Mouse (Mus musculus): ENCODE measurements around the gene Rbx1. TPM values are rescaled to one million over a fixed set of nuclear protein-coding genes. Genes with fewer than 3 reads are reported as not detected.

The Rbx1 gene
- polyA plus RNA-seq, 1 experiment from 2014 or later, result 563 TPM

DNA sequence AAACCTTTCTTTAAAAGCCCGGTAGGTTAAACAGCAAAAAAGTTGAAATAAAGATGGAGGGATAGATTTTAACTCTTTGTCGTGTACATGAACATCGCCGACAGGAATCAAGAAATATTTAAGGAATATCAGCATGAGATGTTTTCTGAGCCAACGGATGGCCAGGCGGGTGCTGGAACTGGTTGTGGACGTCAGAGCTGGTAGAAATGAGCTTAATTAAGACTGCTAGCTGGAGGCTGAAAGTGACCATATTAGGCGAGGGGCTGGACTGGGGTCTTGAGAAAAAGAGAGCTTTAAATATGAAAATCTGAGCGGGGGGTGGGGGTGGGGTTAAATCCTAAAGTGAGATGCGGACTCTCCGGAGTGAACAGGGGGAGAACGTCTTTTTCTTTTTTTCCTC lies 57.8 kb downstream of the Rbx1 start:
- Histone ChIP-seq H3K9ac (ENCODE audit: low read depth, low read length) (peak overlapping the region; percentile 63), H3K4me2 (ENCODE audit: low read length) (peak overlapping the region; percentile 96), H3K27ac (peak overlapping the region; percentile 91), H3K4me1 (replicated peaks; ENCODE audit: insufficient read depth, low read length) (no peaks in the 10 kb centered on the region), H3K9me3 (replicated peaks; ENCODE audit: low read length) (no peaks in the 10 kb centered on the region), H3K4me3 (replicated peaks; ENCODE audit: low read depth, low read length) (peak overlapping the region; percentile 54), H3K27me3 (ENCODE audit: insufficient read depth, low read length) (no peaks in the 10 kb centered on the region), H3K36me3 (ENCODE audit: insufficient read depth, low read length) (no peaks in the 10 kb centered on the region)
- no peak for TF ChIP-seq CTCF (IDR thresholded peaks at IDR 0.05; ENCODE audit: low read depth)
- ATAC-seq (replicated peaks; ENCODE audit: low FRiP score, low read depth) (no peak), DNase-seq (ENCODE audit: low spot score) (peak; percentile 44)
- under 1% methylated on average over 12 of the region's 12 CpGs for WGBS

Other genes with a start within 250 kb of the Rbx1 start
- 0.78 and 0.88 TPM in 2 replicates for gene Mchr1, start 230.8 kb upstream of the Rbx1 start, polyA plus RNA-seq (2015; fragmentation: Nextera tagmentation; extraction: Ambion mirVana)
- 153 and 157 TPM in 2 replicates for gene Slc25a17, start 105.5 kb upstream of the Rbx1 start, polyA plus RNA-seq (2015; fragmentation: Nextera tagmentation; extraction: Ambion mirVana)
- 173 and 186 TPM in 2 replicates for gene St13, start 66.2 kb upstream of the Rbx1 start, polyA plus RNA-seq (2015; fragmentation: Nextera tagmentation; extraction: Ambion mirVana)
- 8.3 and 8.7 TPM in 2 replicates for gene Xpnpep3, start 66.2 kb upstream of the Rbx1 start, polyA plus RNA-seq (2015; fragmentation: Nextera tagmentation; extraction: Ambion mirVana)
- gene Dnajb7, start 58.0 kb upstream of the Rbx1 start, polyA plus RNA-seq (2015; fragmentation: Nextera tagmentation; extraction: Ambion mirVana), result 0.61 and 0.62 TPM in 2 replicates
- gene Ep300, start 119.1 kb downstream of the Rbx1 start, polyA plus RNA-seq (2015; fragmentation: Nextera tagmentation; extraction: Ambion mirVana), result 9.4 and 11.2 TPM in 2 replicates
- 13.5 and 16.5 TPM in 2 replicates for gene L3mbtl2, start 197.6 kb downstream of the Rbx1 start, polyA plus RNA-seq (2015; fragmentation: Nextera tagmentation; extraction: Ambion mirVana)
- 5.3 and 6.4 TPM in 2 replicates for gene Chadl, start 231.0 kb downstream of the Rbx1 start, polyA plus RNA-seq (2015; fragmentation: Nextera tagmentation; extraction: Ambion mirVana)

Measured in kidney, postnatal 0 days (tissue).